In the genomic region with DNA sequence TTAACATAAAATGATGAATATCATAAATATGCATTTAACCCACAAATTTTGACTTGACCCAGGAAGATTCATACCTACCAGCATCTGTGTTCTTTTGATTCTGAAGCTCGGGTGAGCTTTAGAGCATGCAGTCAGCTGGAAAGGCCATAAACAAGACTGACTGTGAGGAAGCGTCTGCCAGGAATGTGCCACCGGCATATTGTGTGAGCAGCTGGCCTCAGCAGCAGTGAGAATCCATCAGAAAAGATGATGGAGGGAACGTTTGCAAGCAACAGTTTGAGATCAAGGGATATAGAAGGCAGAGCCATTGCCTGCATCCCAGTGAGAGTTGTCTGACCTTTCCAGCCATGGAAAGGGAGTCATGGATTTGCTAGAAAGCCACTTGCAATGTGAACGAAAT, we compare ENCODE assay signal across 13 mouse cellular contexts.
DNase-seq lines count a peak whose midpoint lies in the region; ATAC-seq and TF ChIP-seq lines count a peak whose summit lies in the region.
"Had no signal": no experiment of that assay in that cellular context is flagged by ENCODE, and none has a peak within 500 bp of the region (broad histone marks: within the 10 kb centered on the region; RNA-seq: fewer than 3 reads in every experiment).

No protein-coding gene starts in this region.

- peak; percentile 60 for DNase-seq in kidney, postnatal 0 days (ENCODE audit: low spot score)
- DNase-seq in kidney, adult 2 months, result no peak
- DNase-seq in brain, embryonic 14.5 days (ENCODE audit: low read depth), result peak; percentile 72
- peak; percentile 76 to 85 for DNase-seq in cerebellum, adult 2 months
- peak; percentile 55 to 75 for DNase-seq in layer of hippocampus, adult 18-20 months (ENCODE audit: low spot score in 2 of 2)
- no peak for DNase-seq in right cerebral cortex, adult 2 months (ENCODE audit: low spot score in 2 of 2)
- no peak for DNase-seq in midbrain, embryonic 11.5 days (ENCODE audit: low spot score, missing footprints)
- DNase-seq: gastrocnemius, postnatal 36 days; heart, postnatal 36 days had no signal

- H3K9ac ChIP-seq in kidney, postnatal 0 days (ENCODE audit: low read depth, low read length), result no peak overlapping the region
- H3K9ac ChIP-seq in midbrain, embryonic 11.5 days (ENCODE audit: low read length), result no peak overlapping the region
- H3K9ac ChIP-seq: limb, embryonic 12.5 days; neural tube, embryonic 15.5 days had no signal

- H3K4me3 ChIP-seq in kidney, postnatal 0 days (replicated peaks; ENCODE audit: low read depth, low read length), result no peak overlapping the region
- H3K4me3 ChIP-seq in kidney, adult 2 months (ENCODE audit: insufficient read depth, low read depth, low read length), result no peak overlapping the region
- H3K4me3 ChIP-seq in cerebellum, adult 2 months (replicated peaks; ENCODE audit: insufficient read depth, low read depth, low read length), result no peak overlapping the region
- H3K4me3 ChIP-seq in midbrain, embryonic 11.5 days (ENCODE audit: low read depth, low read length), result no peak overlapping the region
- H3K4me3 ChIP-seq: limb, embryonic 12.5 days; neural tube, embryonic 15.5 days had no signal

- no peaks in the 10 kb centered on the region for H3K36me3 ChIP-seq in kidney, postnatal 0 days (ENCODE audit: insufficient read depth, low read length)
- no peaks in the 10 kb centered on the region for H3K36me3 ChIP-seq in kidney, adult 2 months (ENCODE audit: control insufficient read depth, insufficient read depth, low read length)
- no peaks in the 10 kb centered on the region for H3K36me3 ChIP-seq in midbrain, embryonic 11.5 days (ENCODE audit: control insufficient read depth, insufficient read depth, low read length)
- H3K36me3 ChIP-seq: limb, embryonic 12.5 days; neural tube, embryonic 15.5 days had no signal

- no peak overlapping the region for H3K27ac ChIP-seq in kidney, postnatal 0 days
- no peak overlapping the region for H3K27ac ChIP-seq in kidney, adult 2 months (ENCODE audit: insufficient read depth, low read depth, low read length)
- H3K27ac ChIP-seq in cerebellum, adult 2 months (ENCODE audit: insufficient read depth, low read length), result peak overlapping the region; percentile 74
- no peak overlapping the region for H3K27ac ChIP-seq in midbrain, embryonic 11.5 days (ENCODE audit: low read depth, low read length)
- H3K27ac ChIP-seq: limb, embryonic 12.5 days; neural tube, embryonic 15.5 days had no signal

- TF ChIP-seq CTCF in kidney, postnatal 0 days (IDR thresholded peaks at IDR 0.05; ENCODE audit: low read depth), result no peak
- no peak for TF ChIP-seq CTCF in kidney, adult 2 months (conservative IDR thresholded peaks at IDR 0.05; ENCODE audit: insufficient read depth, insufficient read length, low read depth, low read length)
- TF ChIP-seq CTCF in brain, embryonic 14.5 days (IDR thresholded peaks at IDR 0.05; ENCODE audit: borderline replicate concordance, extremely low read depth, insufficient read depth, insufficient read length), result no peak
- no peak for TF ChIP-seq CTCF in cerebellum, adult 2 months (IDR thresholded peaks at IDR 0.05; ENCODE audit: borderline replicate concordance, insufficient read depth, low read depth, low read length)

- no peaks in the 10 kb centered on the region for H3K4me1 ChIP-seq in kidney, postnatal 0 days (replicated peaks; ENCODE audit: insufficient read depth, low read length)
- H3K4me1 ChIP-seq in kidney, adult 2 months (ENCODE audit: control insufficient read depth, insufficient read depth, low read length), result no peaks in the 10 kb centered on the region
- peaks cover 5% of the 10 kb centered on the region; the same call in 1 of the 2 replicates for H3K4me1 ChIP-seq in cerebellum, adult 2 months (ENCODE audit: control insufficient read depth, insufficient read depth, low read length)
- H3K4me1 ChIP-seq in midbrain, embryonic 11.5 days (ENCODE audit: control insufficient read depth, insufficient read depth, low read length), result no peaks in the 10 kb centered on the region
- H3K4me1 ChIP-seq: limb, embryonic 12.5 days had no signal

- no peaks in the 10 kb centered on the region for H3K9me3 ChIP-seq in kidney, postnatal 0 days (replicated peaks; ENCODE audit: low read length)
- no peaks in the 10 kb centered on the region for H3K9me3 ChIP-seq in midbrain, embryonic 11.5 days (ENCODE audit: control insufficient read depth, low read length)
- H3K9me3 ChIP-seq: limb, embryonic 12.5 days; neural tube, embryonic 15.5 days had no signal

- no peak overlapping the region for H3K4me2 ChIP-seq in kidney, postnatal 0 days (ENCODE audit: low read length)
- H3K4me2 ChIP-seq in midbrain, embryonic 11.5 days, result no peak overlapping the region
- H3K4me2 ChIP-seq: limb, embryonic 12.5 days; neural tube, embryonic 15.5 days had no signal

- H3K27me3 ChIP-seq in kidney, postnatal 0 days (ENCODE audit: insufficient read depth, low read length), result no peaks in the 10 kb centered on the region
- H3K27me3 ChIP-seq in kidney, adult 2 months (replicated peaks; ENCODE audit: control insufficient read depth, insufficient read depth, low read length), result no peaks in the 10 kb centered on the region
- H3K27me3 ChIP-seq in cerebellum, adult 2 months (ENCODE audit: control insufficient read depth, insufficient read depth, low read length), result no peaks in the 10 kb centered on the region
- no peaks in the 10 kb centered on the region for H3K27me3 ChIP-seq in midbrain, embryonic 11.5 days (ENCODE audit: control insufficient read depth, insufficient read depth, low read length)
- H3K27me3 ChIP-seq: CH12.LX; limb, embryonic 12.5 days; neural tube, embryonic 15.5 days had no signal

- TF ChIP-seq POLR2A in kidney, adult 2 months (IDR thresholded peaks at IDR 0.05; ENCODE audit: low read depth, low read length), result no peak
- no peak for TF ChIP-seq POLR2A in brain, embryonic 14.5 days (IDR thresholded peaks at IDR 0.05; ENCODE audit: borderline replicate concordance, extremely low read depth, insufficient read depth, insufficient read length, poor library complexity, severe bottlenecking)
- no peak for TF ChIP-seq POLR2A in cerebellum, adult 2 months (IDR thresholded peaks at IDR 0.05; ENCODE audit: borderline replicate concordance, insufficient read depth, low read length)

- ATAC-seq in kidney, postnatal 0 days (replicated peaks; ENCODE audit: low FRiP score, low read depth), result no peak
- ATAC-seq in monocyte, adult 5-6 weeks (replicated peaks; ENCODE audit: insufficient number of reproducible peaks, low FRiP score, low TSS enrichment, poor library complexity, severe bottlenecking), result no peak
- ATAC-seq in midbrain, embryonic 11.5 days (ENCODE audit: low FRiP score), result no peak

- 29% methylated on average over 5 of the region's 5 CpGs for WGBS in kidney, postnatal 0 days
- 29% methylated on average over 5 of the region's 5 CpGs for WGBS in kidney, adult 2 months
- WGBS in cerebellum, adult 2 months, result 10% methylated on average over 5 of the region's 5 CpGs
- WGBS in midbrain, embryonic 11.5 days, result 74% methylated on average over 5 of the region's 5 CpGs

Comparison
In these comparisons a context has a peak if more than half of its experiments do, and no peak if none do; other contexts are left out.
1. DNase-seq: peak in kidney, postnatal 0 days (single experiment), brain, embryonic 14.5 days (single experiment), cerebellum, adult 2 months (2 of 2) and layer of hippocampus, adult 18-20 months (2 of 2); none in kidney, adult 2 months (single experiment), right cerebral cortex, adult 2 months (0 of 2) and midbrain, embryonic 11.5 days (single experiment).